Mouse (Mus musculus) kidney, adult 18-20 months (tissue): ENCODE measurements around the gene Rps27a.

Experiments used
- DNase-seq: peaks from one replicate; pipeline ENCODE4 v3.0.0; 2021

The Rps27a gene

GRCm38 (mm10) chr11:29512818-29513535 is 34.9 kb downstream of the Rps27a start:
- no peak for DNase-seq

- DNase-seq = no peak
Measured at GRCm38 (mm10) chr11:29509421-29509820, 38.5 kb downstream of the Rps27a start.

- DNase-seq = no peak
Measured at GRCm38 (mm10) chr11:29504899-29505625, 42.8 kb downstream of the Rps27a start.

- DNase-seq = no peak
Measured at GRCm38 (mm10) chr11:29503948-29504893, 43.7 kb downstream of the Rps27a start.

- DNase-seq = no peak
Measured at GRCm38 (mm10) chr11:29496962-29497361, 50.9 kb downstream of the Rps27a start.
